ENCODE assay signal across 31 mouse cellular contexts in genomic region chr2:165375478-165375877, GRCm38 (mm10). TPM values are rescaled to one million over a fixed set of nuclear protein-coding genes. Genes with fewer than 3 reads are reported as not detected.
DNase-seq lines count a peak whose midpoint lies in the region; ATAC-seq and TF ChIP-seq lines count a peak whose summit lies in the region.
"Had no signal": no experiment of that assay in that cellular context is flagged by ENCODE, and none has a peak within 500 bp of the region (broad histone marks: within the 10 kb centered on the region; RNA-seq: fewer than 3 reads in every experiment).

No protein-coding gene starts in this region.

- no peak for TF ChIP-seq RAD21 in MEL (IDR thresholded peaks at IDR 0.05; ENCODE audit: low read depth, low read length)

- H3K4me2 ChIP-seq in forebrain, embryonic 13.5 days = no peak overlapping the region
- no peak overlapping the region for H3K4me2 ChIP-seq in forebrain, embryonic 16.5 days (ENCODE audit: low read length)
- no peak overlapping the region for H3K4me2 ChIP-seq in stomach, postnatal 0 days (replicated peaks; ENCODE audit: low read depth)
- H3K4me2 ChIP-seq: heart, embryonic 11.5 days; hindbrain, embryonic 12.5 days; hindbrain, embryonic 15.5 days had no signal

- no peaks in the 10 kb centered on the region for H3K27me3 ChIP-seq in forebrain, embryonic 13.5 days
- H3K27me3 ChIP-seq in forebrain, embryonic 16.5 days (replicated peaks; ENCODE audit: control insufficient read depth, insufficient read depth, low read length) = no peaks in the 10 kb centered on the region
- H3K27me3 ChIP-seq in MEL (ENCODE audit: control insufficient read depth in 1 of 2, insufficient read depth in 2 of 2, low read length in 2 of 2) = no peaks in the 10 kb centered on the region
- no peaks in the 10 kb centered on the region for H3K27me3 ChIP-seq in stomach, postnatal 0 days (ENCODE audit: control insufficient read depth, insufficient read depth, low read length)
- H3K27me3 ChIP-seq: hindbrain, embryonic 12.5 days; hindbrain, embryonic 15.5 days had no signal

- no peak for DNase-seq in MEL (ENCODE audit: low read depth, low spot score)
- DNase-seq in adipocyte (ENCODE audit: low spot score) = peak; percentile 63
- DNase-seq in stomach, postnatal 0 days (ENCODE audit: low spot score) = no peak
- no peak for DNase-seq in cerebellum, postnatal 25 days
- DNase-seq: adrenal gland, postnatal 14 days; cerebellum, adult 11-12 months; cerebellum, adult 8-10 months; cerebellum, postnatal 10 days; forebrain, postnatal 0 days; gastrocnemius, postnatal 10 days; gastrocnemius, postnatal 36 days; kidney, adult 2 months had no signal

- H3K4me1 ChIP-seq in forebrain, embryonic 13.5 days = peaks cover 12% of the 10 kb centered on the region
- H3K4me1 ChIP-seq in forebrain, embryonic 16.5 days (replicated peaks; ENCODE audit: control insufficient read depth, insufficient read depth, low read length) = no peaks in the 10 kb centered on the region; the same call in 1 of the 2 replicates
- H3K4me1 ChIP-seq in MEL (ENCODE audit: control insufficient read depth in 1 of 2, insufficient read depth in 2 of 2, low read length in 2 of 2) = peaks cover 4 to 10% of the 10 kb centered on the region in 2 experiments; a peak in 3 of 4 replicates
- H3K4me1 ChIP-seq in stomach, postnatal 0 days (replicated peaks; ENCODE audit: control insufficient read depth, insufficient read depth) = no peaks in the 10 kb centered on the region

- TF ChIP-seq POLR2A in MEL (IDR thresholded peaks at IDR 0.05; ENCODE audit: control insufficient read depth in 1 of 2, insufficient read depth in 1 of 2, low read depth in 1 of 2, low read length in 2 of 2, poor library complexity in 1 of 2) = no peak

- H3K9me3 ChIP-seq in forebrain, embryonic 13.5 days (replicated peaks) = peaks cover 2% of the 10 kb centered on the region
- no peaks in the 10 kb centered on the region for H3K9me3 ChIP-seq in forebrain, embryonic 16.5 days (ENCODE audit: control insufficient read depth, low read length)
- H3K9me3 ChIP-seq in MEL (replicated peaks; ENCODE audit: insufficient read depth, low read length) = no peaks in the 10 kb centered on the region
- no peaks in the 10 kb centered on the region for H3K9me3 ChIP-seq in stomach, postnatal 0 days (ENCODE audit: control insufficient read depth, low read length)

- 75% methylated on average over 5 of the region's 5 CpGs for WGBS in forebrain, embryonic 13.5 days
- 74% methylated on average over 5 of the region's 5 CpGs for WGBS in forebrain, embryonic 16.5 days
- 86% methylated on average over 5 of the region's 5 CpGs for WGBS in stomach, postnatal 0 days

- TF ChIP-seq CTCF in MEL (IDR thresholded peaks at IDR 0.05 in 2 of 3, conservative IDR thresholded peaks at IDR 0.05 in 1 of 3; ENCODE audit: control insufficient read depth in 1 of 3, insufficient read depth in 1 of 3, low read depth in 2 of 3, low read length in 3 of 3, poor library complexity in 1 of 3, severe bottlenecking in 1 of 3) = no peak
- TF ChIP-seq CTCF in stomach, postnatal 0 days (IDR thresholded peaks at IDR 0.05; ENCODE audit: low read depth) = no peak

- H3K4me3 ChIP-seq in forebrain, embryonic 13.5 days = no peak overlapping the region
- H3K4me3 ChIP-seq in forebrain, embryonic 16.5 days (replicated peaks; ENCODE audit: low read length) = no peak overlapping the region
- H3K4me3 ChIP-seq in MEL (ENCODE audit: control insufficient read depth in 1 of 2, insufficient read depth in 1 of 2, low read depth in 2 of 2, low read length in 2 of 2) = peak overlapping the region in 1 of 2 experiments; percentile 21; a peak in 1 of 4 replicates
- H3K4me3 ChIP-seq in stomach, postnatal 0 days (ENCODE audit: low read depth, low read length) = no peak overlapping the region
- H3K4me3 ChIP-seq: hindbrain, embryonic 12.5 days; hindbrain, embryonic 15.5 days had no signal

- ATAC-seq in forebrain, embryonic 13.5 days = no peak
- no peak for ATAC-seq in forebrain, embryonic 16.5 days
- ATAC-seq in stomach, postnatal 0 days (ENCODE audit: low FRiP score, low TSS enrichment) = no peak
- no peak for ATAC-seq in CD4-positive, CD25-positive, alpha-beta regulatory T cell, adult 4 months
- ATAC-seq: activated CD4-positive, CD25-positive, alpha-beta regulatory T cell, adult 4 months; forebrain, postnatal 0 days; intestine, postnatal 0 days had no signal

- no peak overlapping the region for H3K9ac ChIP-seq in forebrain, embryonic 13.5 days
- no peak overlapping the region for H3K9ac ChIP-seq in forebrain, embryonic 16.5 days (replicated peaks; ENCODE audit: low read depth, low read length)
- H3K9ac ChIP-seq in MEL (ENCODE audit: control insufficient read depth, low read depth, low read length, poor library complexity, severe bottlenecking) = no peak overlapping the region
- no peak overlapping the region for H3K9ac ChIP-seq in stomach, postnatal 0 days (ENCODE audit: low read length)
- H3K9ac ChIP-seq: forebrain, postnatal 0 days; hindbrain, embryonic 12.5 days; hindbrain, embryonic 15.5 days had no signal

- no peak for TF ChIP-seq EP300 in MEL (IDR thresholded peaks at IDR 0.05; ENCODE audit: low read depth in 1 of 2, low read length in 2 of 2)
- no peak for TF ChIP-seq EP300 in stomach, postnatal 0 days (optimal IDR thresholded peaks at IDR 0.05)

- 0 out of 2 replicates have a peak overlapping the region, but pooled peaks have one; percentile 19 for H3K27ac ChIP-seq in forebrain, embryonic 13.5 days
- H3K27ac ChIP-seq in forebrain, embryonic 16.5 days (ENCODE audit: low read length) = no peak overlapping the region
- H3K27ac ChIP-seq in MEL (ENCODE audit: control insufficient read depth, low read depth, low read length) = peak overlapping the region; percentile 28
- no peak overlapping the region for H3K27ac ChIP-seq in stomach, postnatal 0 days (replicated peaks)
- H3K27ac ChIP-seq: hindbrain, embryonic 12.5 days; hindbrain, embryonic 15.5 days had no signal

- H3K79me2 ChIP-seq in MEL (ENCODE audit: control insufficient read depth, insufficient read depth, low read length, poor library complexity) = no peaks in the 10 kb centered on the region

- H3K36me3 ChIP-seq in forebrain, embryonic 13.5 days (ENCODE audit: poor library complexity, severe bottlenecking) = peaks cover 60% of the 10 kb centered on the region
- peaks cover 34% of the 10 kb centered on the region for H3K36me3 ChIP-seq in forebrain, embryonic 16.5 days (ENCODE audit: control insufficient read depth, insufficient read depth)
- H3K36me3 ChIP-seq in MEL (ENCODE audit: control insufficient read depth in 1 of 2, insufficient read depth in 2 of 2, low read length in 2 of 2) = peaks cover 0 to 12% of the 10 kb centered on the region in 2 experiments; a peak in 2 of 4 replicates
- peaks cover 15% of the 10 kb centered on the region for H3K36me3 ChIP-seq in stomach, postnatal 0 days (ENCODE audit: control insufficient read depth, insufficient read depth, low read length)

TF ChIP-seq in MEL, 35 proteins besides CTCF, POLR2A, EP300 and RAD21:
- no peak for TF ChIP-seq ELF1 (IDR thresholded peaks at IDR 0.05; ENCODE audit: low read depth, low read length)
- TF ChIP-seq SMC3 (IDR thresholded peaks at IDR 0.05; ENCODE audit: low read depth, low read length) = no peak
- no peak for TF ChIP-seq MEF2A (IDR thresholded peaks at IDR 0.05; ENCODE audit: extremely low read depth, insufficient replicate concordance, low read depth, low read length, poor library complexity, severe bottlenecking)
- no peak for TF ChIP-seq NELFE (IDR thresholded peaks at IDR 0.05; ENCODE audit: low read depth, low read length)
- TF ChIP-seq CHD2 (IDR thresholded peaks at IDR 0.05; ENCODE audit: low read length) = no peak

RNA-seq across cellular contexts. Expression of gene Zfp663, which starts 6.9 kb away (rescaled TPM):
- 5.7 and 6.1 TPM in 2 replicates for polyA plus RNA-seq in forebrain, embryonic 13.5 days (2015; fragmentation: Nextera tagmentation; extraction: Ambion mirVana)
- polyA plus RNA-seq in forebrain, embryonic 16.5 days (2015; fragmentation: Nextera tagmentation; extraction: Ambion mirVana) = 6.3 and 6.6 TPM in 2 replicates
- not detected in 2 replicates for total RNA-seq in MEL (2012; rRNA removed)
- under 1 TPM in 1 of 2 experiments, not detected in 1; 0.18 TPM for polyA plus RNA-seq in MEL (2012; ENCODE audit: insufficient read depth in 1 of 2, insufficient read length in 2 of 2, low read depth in 1 of 2, low replicate concordance in 2 of 2, missing spikeins in 1 of 2)
- 0.05 and 0.23 TPM in 2 replicates for polyA plus RNA-seq in stomach, postnatal 0 days (2015; fragmentation: Nextera tagmentation; extraction: Ambion mirVana)
- polyA plus RNA-seq in CD4-positive, CD25-positive, alpha-beta regulatory T cell, adult 4 months (2017; shearing (Covaris generic)) = not detected
- total RNA-seq: adrenal gland, adult 18-20 months; adrenal gland, postnatal 14 days; ES-E14; gastrocnemius, adult 18-20 months; gastrocnemius, postnatal 36 days; granulocyte monocyte progenitor cell, adult 5-6 weeks; heart, adult 8-10 months; heart, postnatal 25 days; hematopoietic stem cell, adult 5-6 weeks had no signal
- polyA plus RNA-seq: activated CD4-positive, CD25-positive, alpha-beta regulatory T cell, adult 4 months; C2C12; heart, postnatal 0 days; kidney, adult 2 months had no signal

RNA-seq across cellular contexts. Expression of gene Zfp334, which starts 12.6 kb away (rescaled TPM):
- polyA plus RNA-seq in forebrain, embryonic 13.5 days (2015; fragmentation: Nextera tagmentation; extraction: Ambion mirVana) = 13.6 and 15.5 TPM in 2 replicates
- polyA plus RNA-seq in forebrain, embryonic 16.5 days (2015; fragmentation: Nextera tagmentation; extraction: Ambion mirVana) = 12.3 and 13.4 TPM in 2 replicates
- not detected in 2 replicates for total RNA-seq in MEL (2012; rRNA removed)
- not detected for polyA plus RNA-seq in MEL (2012; ENCODE audit: insufficient read depth in 1 of 2, insufficient read length in 2 of 2, low read depth in 1 of 2, low replicate concordance in 2 of 2, missing spikeins in 1 of 2)
- polyA plus RNA-seq in stomach, postnatal 0 days (2015; fragmentation: Nextera tagmentation; extraction: Ambion mirVana) = 1.2 and 1.3 TPM in 2 replicates
- not detected for polyA plus RNA-seq in CD4-positive, CD25-positive, alpha-beta regulatory T cell, adult 4 months (2017; shearing (Covaris generic))
- total RNA-seq: granulocyte monocyte progenitor cell, adult 5-6 weeks; hematopoietic stem cell, adult 5-6 weeks had no signal

RNA-seq across cellular contexts. Expression of gene Ocstamp, which starts 24.7 kb away (rescaled TPM):
- not detected in 2 replicates for polyA plus RNA-seq in forebrain, embryonic 13.5 days (2015; fragmentation: Nextera tagmentation; extraction: Ambion mirVana)
- polyA plus RNA-seq in forebrain, embryonic 16.5 days (2015; fragmentation: Nextera tagmentation; extraction: Ambion mirVana) = not detected in 2 replicates
- not detected in 2 replicates for total RNA-seq in MEL (2012; rRNA removed)
- polyA plus RNA-seq in MEL (2012; ENCODE audit: insufficient read depth in 1 of 2, insufficient read length in 2 of 2, low read depth in 1 of 2, low replicate concordance in 2 of 2, missing spikeins in 1 of 2) = not detected
- polyA plus RNA-seq in stomach, postnatal 0 days (2015; fragmentation: Nextera tagmentation; extraction: Ambion mirVana) = 0.21 and 0.23 TPM in 2 replicates
- not detected for polyA plus RNA-seq in CD4-positive, CD25-positive, alpha-beta regulatory T cell, adult 4 months (2017; shearing (Covaris generic))
- total RNA-seq: forebrain, postnatal 0 days; granulocyte monocyte progenitor cell, adult 5-6 weeks; heart, adult 8-10 months; hematopoietic stem cell, adult 5-6 weeks had no signal
- polyA plus RNA-seq: activated CD4-positive, CD25-positive, alpha-beta regulatory T cell, adult 4 months; brain, embryonic 14.5 days; C2C12; forebrain, postnatal 0 days; heart, embryonic 11.5 days; heart, embryonic 14.5 days; hindbrain, embryonic 15.5 days had no signal

RNA-seq across cellular contexts. Expression of gene Elmo2, which starts 49.2 kb away (rescaled TPM):
- 90.5 and 101 TPM in 2 replicates for polyA plus RNA-seq in forebrain, embryonic 13.5 days (2015; fragmentation: Nextera tagmentation; extraction: Ambion mirVana)
- polyA plus RNA-seq in forebrain, embryonic 16.5 days (2015; fragmentation: Nextera tagmentation; extraction: Ambion mirVana) = 107 and 115 TPM in 2 replicates
- 16.5 and 17.4 TPM in 2 replicates for total RNA-seq in MEL (2012; rRNA removed)
- polyA plus RNA-seq in MEL (2012; ENCODE audit: insufficient read depth in 1 of 2, insufficient read length in 2 of 2, low read depth in 1 of 2, low replicate concordance in 2 of 2, missing spikeins in 1 of 2) = 10 to 100 TPM in 1 of 2 experiments, not detected in 1; 27.6 TPM
- polyA plus RNA-seq in stomach, postnatal 0 days (2015; fragmentation: Nextera tagmentation; extraction: Ambion mirVana) = 21.2 and 22.6 TPM in 2 replicates
- polyA plus RNA-seq in CD4-positive, CD25-positive, alpha-beta regulatory T cell, adult 4 months (2017; shearing (Covaris generic)) = 10 to 100 TPM; 37.2 to 65.4 TPM

Comparison
In these comparisons a context has a peak if more than half of its experiments do, and no peak if none do; other contexts are left out.
1. H3K27ac ChIP-seq: peak in forebrain, embryonic 13.5 days (single experiment) and MEL (single experiment); none in forebrain, embryonic 16.5 days (single experiment) and stomach, postnatal 0 days (single experiment).